Mouse (Mus musculus) midbrain, embryonic 10.5 days (tissue): Measurements from ENCODE around the gene Ski. TPM values are rescaled to one million over a fixed set of nuclear protein-coding genes. Genes with fewer than 3 reads are reported as not detected.
"Not testable (repeated sequence)": the region's sequence is repeated elsewhere in the genome, so short reads cannot be mapped to it uniquely, and the experiment has no call there.

ENCODE experiments used
- DNase-seq: peaks from one replicate; pipeline ENCODE4 v3.0.0-alpha.2; 2017; ENCODE audit warnings: low spot score
- H3K27ac ChIP-seq: fragments of 300-500 bp; sonication (generic); replicated peaks from 2 replicates; pipeline ENCODE4 v1.5.1; 2016; ENCODE audit warnings: mild to moderate bottlenecking
- H3K27me3 ChIP-seq: fragments of 300-500 bp; sonication (generic); 2 replicates; pipeline ENCODE4 v1.6.1; 2016; ENCODE audit warnings: low read depth, mild to moderate bottlenecking; ENCODE audit not compliant: poor library complexity, severe bottlenecking
- H3K36me3 ChIP-seq: fragments of 300-500 bp; sonication (generic); 2 replicates; pipeline ENCODE4 v1.6.1; 2016; ENCODE audit warnings: mild to moderate bottlenecking, moderate library complexity
- H3K4me1 ChIP-seq: fragments of 300-500 bp; sonication (generic); 2 replicates; pipeline ENCODE4 v1.6.1; 2016
- H3K4me3 ChIP-seq: fragments of 300-500 bp; sonication (generic); 2 replicates; pipeline ENCODE4 v1.5.1; 2016; ENCODE audit warnings: mild to moderate bottlenecking, moderate library complexity
- H3K9me3 ChIP-seq: fragments of 300-500 bp; sonication (generic); replicated peaks from 2 replicates; pipeline ENCODE4 v1.6.1; 2016; ENCODE audit warnings: mild to moderate bottlenecking
- WGBS: fragments of 180-500 bp; shearing (Covaris S2); methylation state at CpG from one replicate; pipeline ENCODE4 v1.1.7; 2016; 5-methylcytosine and 5-hydroxymethylcytosine counted together
- polyA plus RNA-seq: library from polyadenylated mRNA; unstranded; fragments of >200 nt; fragmentation: Nextera tagmentation; extraction: Ambion mirVana; gene quantifications from 2 replicates; pipeline ENCODE4 v1.2.1, GENCODE M21; 2016

Ski gene
- polyA plus RNA-seq: 8.9 and 10.1 TPM in 2 replicates

DNA sequence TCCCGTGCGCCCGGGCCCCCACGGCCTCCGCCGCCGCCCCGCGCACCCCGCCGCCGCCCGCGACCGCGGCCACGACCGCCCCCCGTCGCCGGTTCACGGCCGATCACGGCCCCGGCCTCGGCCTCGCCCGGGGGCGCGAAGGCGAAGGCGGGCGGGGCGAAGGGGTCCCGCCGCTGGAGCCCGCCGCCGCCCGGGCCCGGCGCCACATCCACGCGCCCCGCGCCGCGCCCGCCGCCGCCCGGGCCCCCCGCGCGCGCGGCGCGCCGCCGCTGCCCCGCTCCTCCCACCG is at the start of gene Ski:
Ski (minus strand) TSS at position 41 of the 289 bp plus-strand sequence.
- WGBS: 13% methylated on average over 62 of the region's 63 CpGs
- Histone ChIP-seq H3K36me3 (peaks cover 18% of the 10 kb centered on the region), H3K9me3 (no peaks in the 10 kb centered on the region), H3K4me1 (peaks cover 58% of the 10 kb centered on the region), H3K27ac (peak within 1 kb of the TSS; percentile 97), H3K27me3 (no peaks in the 10 kb centered on the region), H3K4me3 (peak within 1 kb of the TSS; percentile 98)
- no peak for DNase-seq

- Histone ChIP-seq H3K4me1 (peaks cover 9% of the 10 kb centered on the region; the same call in 1 of the 2 replicates), H3K36me3 (0 out of 2 replicates have a peak, but pooled peaks cover 2% of the 10 kb centered on the region), H3K9me3 (no peaks in the 10 kb centered on the region), H3K27me3 (no peaks in the 10 kb centered on the region), H3K4me3 (no peak overlapping the region), H3K27ac (no peak overlapping the region)
- DNase-seq: peak; percentile 50
- 41% methylated on average over 5 of the region's 5 CpGs for WGBS
Observed at GRCm38 (mm10) chr4:155268382-155268781, 46.0 kb upstream of the Ski start.

GRCm38 (mm10) chr4:155267639-155268175 is 45.3 kb upstream of the Ski start:
- H3K27ac ChIP-seq: 0 out of 2 replicates have a peak overlapping the region, but pooled peaks have one; percentile 3

DNA sequence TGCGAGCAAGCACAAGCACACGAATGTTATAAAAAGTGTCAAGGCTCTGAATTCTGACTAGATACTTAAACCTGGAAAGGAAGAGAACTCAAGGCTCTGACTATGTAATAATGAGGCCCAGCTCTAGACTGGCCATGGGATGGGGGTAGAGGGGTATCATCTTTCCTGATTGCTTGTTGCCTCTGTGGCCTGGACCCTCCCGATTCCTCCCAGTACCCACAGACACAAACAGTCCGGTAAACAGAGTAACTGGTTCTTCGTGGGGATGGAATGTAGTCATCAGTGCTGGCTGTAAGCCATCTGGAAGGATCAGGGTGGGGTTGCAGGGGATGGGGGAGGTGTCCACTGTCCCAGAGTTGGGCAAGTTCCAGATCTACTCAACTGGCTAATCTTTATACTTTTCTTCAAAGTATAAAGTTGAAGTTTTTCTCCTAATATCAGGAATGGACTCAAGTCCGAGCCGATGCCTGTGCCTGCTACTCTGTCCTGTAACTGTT is 44.7 kb upstream of the Ski start:
- 0 out of 2 replicates have a peak, but pooled peaks cover 2% of the 10 kb centered on the region for H3K36me3 ChIP-seq
- H3K27me3 ChIP-seq: no peaks in the 10 kb centered on the region
- H3K4me1 ChIP-seq: peaks cover 9% of the 10 kb centered on the region; the same call in 1 of the 2 replicates
- H3K27ac ChIP-seq: no peak overlapping the region
- no peak for DNase-seq
- WGBS: 86% methylated on average over 7 of the region's 7 CpGs
- H3K4me3 ChIP-seq: no peak overlapping the region
- H3K9me3 ChIP-seq: no peaks in the 10 kb centered on the region

More at GRCm38 (mm10) chr4:155267639-155268175, 45.3 kb upstream of the Ski start:
- Histone ChIP-seq H3K4me1 (peaks cover 9% of the 10 kb centered on the region; the same call in 1 of the 2 replicates), H3K27me3 (no peaks in the 10 kb centered on the region), H3K9me3 (no peaks in the 10 kb centered on the region), H3K4me3 (no peak overlapping the region), H3K36me3 (0 out of 2 replicates have a peak, but pooled peaks cover 2% of the 10 kb centered on the region)
- 68% methylated on average over 12 of the region's 12 CpGs for WGBS
- no peak for DNase-seq

DNA sequence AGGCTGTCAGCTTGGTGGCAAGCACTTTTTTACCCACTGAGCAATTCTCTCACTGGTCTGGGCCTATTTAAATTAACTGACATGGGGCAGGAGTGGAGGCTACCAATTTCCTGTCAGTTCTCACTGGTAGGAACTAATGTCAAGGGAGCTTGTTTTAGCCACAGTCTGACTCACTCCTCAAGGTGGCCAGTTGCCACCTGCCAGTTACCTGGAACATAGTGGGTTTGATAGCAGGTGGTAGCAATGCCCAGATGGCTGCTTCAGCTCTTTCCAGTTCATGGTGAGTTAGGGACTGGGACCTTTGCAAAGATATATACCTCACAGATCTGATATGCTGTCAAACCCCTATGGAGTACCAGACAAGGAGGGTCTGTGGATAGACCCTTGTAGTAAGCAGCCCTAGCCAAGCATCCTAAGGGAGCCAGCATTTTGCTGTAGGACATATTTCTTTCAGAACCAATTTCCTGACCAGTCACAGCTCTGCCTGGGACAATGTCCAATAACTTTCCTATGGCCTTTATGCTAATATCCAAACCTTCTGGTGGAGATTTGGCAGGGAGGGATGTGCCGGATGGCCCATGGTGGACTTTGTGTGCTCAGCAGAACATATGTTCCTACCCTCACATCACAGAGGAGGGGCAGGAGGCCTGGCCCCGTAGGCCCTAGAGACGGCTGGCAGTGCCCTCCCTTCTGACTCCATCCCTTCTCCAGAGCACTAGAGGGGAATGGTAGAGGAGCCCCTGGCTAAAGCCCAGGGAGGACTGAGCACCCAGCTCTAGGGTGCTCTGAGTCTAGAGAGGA is 42.3 kb upstream of the Ski start:
- Histone ChIP-seq H3K27ac (no peak overlapping the region), H3K27me3 (no peaks in the 10 kb centered on the region), H3K4me1 (peaks cover 9% of the 10 kb centered on the region; the same call in 1 of the 2 replicates), H3K9me3 (no peaks in the 10 kb centered on the region), H3K4me3 (no peak overlapping the region), H3K36me3 (peaks cover 13% of the 10 kb centered on the region)
- WGBS: 84% methylated on average over 3 of the region's 3 CpGs
- no peak for DNase-seq

DNA sequence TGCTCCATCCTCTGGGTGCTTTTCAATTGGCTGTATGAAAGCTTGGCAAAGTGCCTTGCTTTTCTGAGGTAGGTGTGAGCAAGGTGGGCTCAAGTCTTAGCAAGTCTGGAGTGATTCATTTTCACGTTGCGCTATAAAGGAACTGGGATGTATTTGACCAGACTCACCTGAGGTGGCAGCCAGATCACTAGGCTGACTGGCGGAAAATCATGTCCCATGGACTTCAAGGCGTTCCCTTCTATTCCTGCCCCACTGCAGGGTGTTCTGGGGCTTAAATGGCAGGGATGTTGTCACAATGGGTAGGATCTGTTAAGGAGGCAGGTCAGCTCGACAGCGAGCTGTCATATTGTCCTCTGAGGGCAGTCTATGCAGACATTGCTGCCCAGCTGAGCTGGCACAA is 29.9 kb upstream of the Ski start:
- peaks cover 42% of the 10 kb centered on the region for H3K36me3 ChIP-seq
- WGBS: 91% methylated on average over 6 of the region's 6 CpGs

DNA sequence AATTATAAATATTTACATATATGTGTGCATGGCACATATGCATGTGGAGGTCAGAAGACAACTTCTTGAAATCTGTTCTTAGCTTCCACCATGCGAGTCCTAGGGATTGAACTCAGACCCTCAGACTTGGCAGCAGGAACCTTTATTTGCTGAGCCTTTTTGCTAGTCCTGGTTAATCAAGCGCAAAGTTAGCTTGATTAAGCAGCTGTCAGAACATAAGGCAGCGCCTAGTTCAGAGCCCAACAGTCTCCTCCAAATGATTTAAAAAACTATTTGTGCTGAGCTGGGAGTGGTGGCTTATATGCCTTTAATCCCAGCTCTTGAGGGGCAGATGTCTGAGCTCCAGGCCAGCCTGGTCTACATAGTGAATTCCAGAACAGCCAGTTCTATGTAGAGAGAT is 28.8 kb upstream of the Ski start:
- 75% methylated on average over 3 of the region's 3 CpGs for WGBS
- H3K4me3 ChIP-seq: peak overlapping the region; percentile 65
- H3K27me3 ChIP-seq: no peaks in the 10 kb centered on the region
- peaks cover 31% of the 10 kb centered on the region for H3K36me3 ChIP-seq
- H3K4me1 ChIP-seq: peaks cover 43% of the 10 kb centered on the region
- no peaks in the 10 kb centered on the region for H3K9me3 ChIP-seq
- peak overlapping the region; percentile 96; the same call in 1 of the 2 replicates for H3K27ac ChIP-seq
- DNase-seq: no peak

More for the DNA sequence above, 29.9 kb upstream of the Ski start:
- no peak for DNase-seq
- Histone ChIP-seq H3K9me3 (no peaks in the 10 kb centered on the region), H3K27me3 (no peaks in the 10 kb centered on the region), H3K4me1 (peaks cover 36% of the 10 kb centered on the region), H3K27ac (no peak overlapping the region), H3K4me3 (no peak overlapping the region)

DNA sequence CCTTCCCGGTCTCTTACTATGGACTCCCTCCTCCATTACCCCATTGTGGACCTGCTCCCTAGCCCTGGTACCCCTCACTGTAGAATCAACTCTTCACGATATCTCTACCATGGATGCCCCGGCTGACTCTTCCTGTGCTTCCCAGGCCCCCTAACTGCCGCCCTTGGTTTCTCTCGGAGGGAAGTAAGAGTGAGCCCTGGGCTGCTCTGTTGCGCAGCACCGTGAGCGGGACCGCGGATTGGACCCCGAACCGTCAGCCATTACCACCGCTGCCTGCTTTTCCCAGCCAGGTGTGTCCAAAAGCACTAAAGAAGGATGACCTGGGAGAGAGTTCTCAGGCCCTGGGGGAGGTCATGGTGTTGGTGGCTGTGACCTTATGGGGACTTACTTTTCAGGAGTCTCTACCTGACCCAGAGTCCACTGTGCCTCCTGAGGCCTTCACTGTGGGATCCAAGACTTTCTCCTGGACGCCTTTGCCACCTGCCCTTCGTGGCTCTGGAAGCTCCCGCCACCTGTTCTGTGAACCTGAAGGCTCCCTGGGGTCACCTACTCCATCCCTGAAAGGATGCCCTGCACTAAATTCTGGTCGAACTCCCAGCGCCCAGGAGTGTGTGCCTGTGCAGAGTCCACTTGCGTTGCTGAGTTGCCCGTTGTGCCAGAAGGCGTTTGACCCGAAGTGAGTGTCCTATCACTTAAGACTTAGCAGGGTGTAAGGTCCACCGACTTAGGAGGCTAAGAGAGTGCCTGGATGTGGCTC is 28.1 kb upstream of the Ski start:
- peak overlapping the region; percentile 65 for H3K4me3 ChIP-seq
- peaks cover 45% of the 10 kb centered on the region for H3K4me1 ChIP-seq
- peak overlapping the region; percentile 96 for H3K27ac ChIP-seq
- 12% methylated on average over 23 of the region's 23 CpGs for WGBS
- DNase-seq: no peak
- H3K9me3 ChIP-seq: no peaks in the 10 kb centered on the region
- no peaks in the 10 kb centered on the region for H3K27me3 ChIP-seq
- H3K36me3 ChIP-seq: peaks cover 25% of the 10 kb centered on the region

DNA sequence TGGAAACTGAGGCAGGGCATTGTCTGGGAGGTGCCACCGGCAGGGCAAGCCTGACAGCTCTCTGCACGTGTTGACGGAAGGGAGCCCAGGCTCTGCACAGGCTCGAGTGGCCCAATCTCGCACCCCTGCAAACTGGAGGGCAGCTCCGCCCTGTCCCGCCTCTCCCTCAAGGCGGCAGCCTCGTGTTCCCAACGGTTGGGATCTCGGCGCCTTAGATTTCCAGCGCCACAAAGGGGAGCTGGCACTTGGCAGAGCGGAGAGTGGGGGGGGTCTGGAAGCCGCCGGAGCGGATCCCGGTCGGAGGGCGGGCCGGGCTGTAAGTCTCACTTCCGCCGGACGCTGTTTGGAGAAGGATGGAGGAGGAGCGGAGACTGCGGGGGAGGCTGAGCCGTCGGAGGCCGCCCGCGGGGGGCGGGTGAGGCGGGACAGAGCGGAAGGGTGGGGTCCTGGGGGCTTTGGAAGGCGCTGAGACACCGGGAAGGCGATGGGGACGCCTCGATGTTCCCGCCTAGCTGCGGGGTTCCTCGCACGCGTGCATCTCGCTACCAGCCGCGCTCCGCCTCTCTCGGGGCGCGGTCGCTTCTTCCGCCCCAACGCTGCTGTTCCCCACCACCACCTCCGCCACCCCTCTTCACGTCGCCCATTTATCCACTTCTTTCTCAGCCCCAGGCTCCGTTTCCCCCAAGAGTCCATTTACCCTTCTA is 27.4 kb upstream of the Ski start, which contains the start of gene Faap20:
Faap20 (plus strand) TSS at position 155 of the 704 bp plus-strand sequence.
- H3K4me3 ChIP-seq: peak within 1 kb of the TSS; percentile 65
- peak within 1 kb of the TSS; percentile 96 for H3K27ac ChIP-seq
- H3K4me1 ChIP-seq: peaks cover 45% of the 10 kb centered on the region
- peak; percentile 93 for DNase-seq
- WGBS: under 1% methylated on average over 58 of the region's 58 CpGs
- peaks cover 22% of the 10 kb centered on the region for H3K36me3 ChIP-seq
- no peaks in the 10 kb centered on the region for H3K27me3 ChIP-seq
- no peaks in the 10 kb centered on the region for H3K9me3 ChIP-seq

GRCm38 (mm10) chr4:155249257-155249647 is 26.9 kb upstream of the Ski start:
- Histone ChIP-seq H3K27me3 (no peaks in the 10 kb centered on the region), H3K4me3 (peak overlapping the region; percentile 65), H3K4me1 (peaks cover 45% of the 10 kb centered on the region), H3K36me3 (peaks cover 20% of the 10 kb centered on the region), H3K27ac (peak overlapping the region; percentile 96), H3K9me3 (no peaks in the 10 kb centered on the region)
- DNase-seq: peak; percentile 94
- under 1% methylated on average over 9 of the region's 9 CpGs for WGBS

- 94% methylated on average over 3 of the region's 3 CpGs for WGBS
- not testable (repeated sequence) for H3K36me3 ChIP-seq, H3K27ac ChIP-seq, H3K9me3 ChIP-seq, H3K27me3 ChIP-seq, DNase-seq, H3K4me3 ChIP-seq
- peaks cover 45% of the 10 kb centered on the region for H3K4me1 ChIP-seq
Observed at GRCm38 (mm10) chr4:155248054-155248453, 25.7 kb upstream of the Ski start.

DNA sequence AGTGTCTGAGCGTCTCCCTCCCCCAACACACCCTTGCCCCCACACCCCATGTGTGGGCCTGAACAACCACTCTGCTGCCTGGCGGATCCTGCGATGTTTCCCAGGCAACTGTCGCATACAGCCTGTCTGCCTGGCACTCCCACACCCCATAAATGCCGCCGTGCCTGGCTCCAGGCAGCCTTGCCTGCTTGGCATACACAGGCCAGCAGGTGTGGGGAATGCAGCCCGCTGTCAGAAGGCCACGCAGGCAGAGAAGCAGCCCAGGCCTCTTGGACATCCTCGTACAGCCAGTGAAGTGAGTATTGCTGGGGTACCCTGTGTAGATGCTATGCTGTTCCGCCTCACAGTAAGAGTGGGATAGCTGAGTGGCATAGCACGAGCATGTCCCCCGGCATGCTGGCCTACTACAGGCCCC is 24.3 kb upstream of the Ski start:
- Histone ChIP-seq H3K4me3 (no peak overlapping the region), H3K27ac (peak overlapping the region; percentile 50), H3K9me3 (no peaks in the 10 kb centered on the region), H3K36me3 (0 out of 2 replicates have a peak, but pooled peaks cover under 1% of the 10 kb centered on the region), H3K27me3 (no peaks in the 10 kb centered on the region; the same call in 1 of the 2 replicates), H3K4me1 (peaks cover 35% of the 10 kb centered on the region)
- 84% methylated on average over 12 of the region's 12 CpGs for WGBS
- no peak for DNase-seq
